Mouse (Mus musculus) G1E (cell line): ENCODE results near the gene Prkcb. TPM values are rescaled to one million over a fixed set of nuclear protein-coding genes. Genes with fewer than 3 reads are reported as not detected.

Source experiments
- ATAC-seq: 2 replicates; pipeline ENCODE4 v1.8.0; 2016; ENCODE audit warnings: mild to moderate bottlenecking; ENCODE audit not compliant: insufficient number of reproducible peaks, poor library complexity, low FRiP score, severe bottlenecking; ENCODE audit errors: extremely low read depth
- DNase-seq: peaks from one replicate; pipeline ENCODE4 v3.0.0; 2012; ENCODE audit warnings: low spot score
- H3K27me3 ChIP-seq: 2 replicates; pipeline ENCODE4 v1.6.1; 2012; ENCODE audit warnings: mild to moderate bottlenecking, low read length, inconsistent platforms; ENCODE audit not compliant: insufficient read depth
- H3K36me3 ChIP-seq: replicated peaks from 2 replicates; pipeline ENCODE3; 2012; ENCODE audit warnings: mild to moderate bottlenecking, inconsistent platforms
- H3K4me1 ChIP-seq: 2 replicates; pipeline ENCODE4 v1.6.1; 2012; ENCODE audit warnings: low read depth, low read length, inconsistent platforms, mixed read lengths; ENCODE audit not compliant: insufficient read depth
- H3K4me3 ChIP-seq: 2 replicates; pipeline ENCODE4 v1.5.1; 2012; ENCODE audit warnings: low read depth, mild to moderate bottlenecking, inconsistent platforms, low read length, moderate library complexity, mixed read lengths
- H3K9me3 ChIP-seq: replicated peaks from 2 replicates; pipeline ENCODE4 v1.6.1; 2012; ENCODE audit warnings: inconsistent platforms
- CTCF ChIP-seq: IDR thresholded peaks from 2 replicates; pipeline ENCODE4 v1.5.1; 2012; ENCODE audit warnings: low read depth, low read length, inconsistent platforms, mixed read lengths
- GATA1 ChIP-seq: IDR thresholded peaks from 2 replicates; pipeline ENCODE4 v1.6.1; 2012; ENCODE audit warnings: borderline replicate concordance, low read length, inconsistent platforms, mixed read lengths
- GATA2 ChIP-seq: IDR thresholded peaks from 2 replicates; pipeline ENCODE4 v1.6.1; 2012; ENCODE audit warnings: low read depth, low read length, inconsistent platforms, borderline replicate concordance
- POLR2AphosphoS5 ChIP-seq: IDR thresholded peaks from 2 replicates; pipeline ENCODE4 v1.6.1; 2012; ENCODE audit warnings: low read depth, low read length, inconsistent platforms; ENCODE audit not compliant: insufficient replicate concordance
- TAL1 ChIP-seq: conservative IDR thresholded peaks from 2 replicates; pipeline ENCODE4 v1.6.1; 2012; ENCODE audit warnings: low read depth, low read length, inconsistent platforms, mixed read lengths
- polyA plus RNA-seq: library from polyadenylated mRNA; stranded (reverse); fragments of >175 nt; gene quantifications from 2 replicates; pipeline ENCODE4 v1.2.3, GENCODE M21; 2012
- total RNA-seq, 2 experiments: library from RNA; stranded (forward) in 1 of 2; stranded (reverse) in 1 of 2; fragments of 200-1000 nt in 1 of 2; fragments of >200 nt in 1 of 2; fragmentation: Nextera tagmentation in 1 of 2; gene quantifications; 2 replicates each; pipeline ENCODE4 v1.2.3; 2014 to 2017

The Prkcb gene
- total and polyA plus RNA-seq, 3 experiments, result 0.55 TPM; not detected in 2

DNA sequence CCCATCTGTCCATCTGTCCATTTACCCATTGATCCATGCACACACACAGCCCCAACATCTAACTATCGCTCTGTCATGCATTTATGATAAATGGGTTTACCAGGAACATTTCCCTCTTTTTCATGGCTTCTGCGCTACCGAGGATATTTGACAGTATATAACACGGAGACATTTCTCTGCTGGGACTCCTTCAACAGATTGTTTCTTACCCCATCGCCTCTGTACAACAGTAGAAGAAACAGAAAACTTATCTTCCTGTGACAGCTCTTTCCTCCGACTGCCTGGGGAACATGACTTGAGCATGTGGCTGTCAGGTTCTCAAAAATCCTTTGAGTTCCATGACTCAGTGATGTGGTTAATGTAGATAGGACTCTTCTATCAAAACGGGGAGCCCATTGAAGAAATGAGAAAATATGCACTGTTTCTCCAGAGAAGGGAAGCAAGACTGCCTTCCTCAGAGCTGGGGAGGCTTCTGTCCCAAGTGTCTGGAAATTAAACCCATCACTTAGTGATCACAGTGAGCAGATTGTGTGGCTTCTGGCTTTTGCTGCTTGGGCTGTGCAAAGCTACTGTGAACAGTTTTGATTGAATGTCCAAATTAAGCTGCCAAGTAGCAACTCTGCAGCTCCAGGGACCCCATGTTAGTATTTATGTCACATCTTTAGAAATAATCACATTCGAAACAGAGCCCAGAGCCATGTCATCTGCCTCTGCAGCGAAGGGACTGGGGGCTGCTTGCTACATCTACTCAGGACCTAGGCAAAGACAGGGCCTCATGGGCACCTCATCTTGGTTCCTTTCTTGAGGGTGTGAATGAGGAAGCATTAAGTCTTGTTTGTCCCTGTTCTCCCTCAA is 211.4 kb downstream of the Prkcb start:
- ATAC-seq (no peak), DNase-seq (no peak)
- H3K4me1 ChIP-seq, result no peaks in the 10 kb centered on the region
- no peaks in the 10 kb centered on the region for H3K36me3 ChIP-seq
- peaks cover 51% of the 10 kb centered on the region for H3K9me3 ChIP-seq
- H3K4me3 ChIP-seq, result no peak overlapping the region
- TF ChIP-seq CTCF (no peak), POLR2AphosphoS5 (no peak), GATA2 (no peak), TAL1 (no peak), GATA1 (no peak)
- no peaks in the 10 kb centered on the region for H3K27me3 ChIP-seq

DNA sequence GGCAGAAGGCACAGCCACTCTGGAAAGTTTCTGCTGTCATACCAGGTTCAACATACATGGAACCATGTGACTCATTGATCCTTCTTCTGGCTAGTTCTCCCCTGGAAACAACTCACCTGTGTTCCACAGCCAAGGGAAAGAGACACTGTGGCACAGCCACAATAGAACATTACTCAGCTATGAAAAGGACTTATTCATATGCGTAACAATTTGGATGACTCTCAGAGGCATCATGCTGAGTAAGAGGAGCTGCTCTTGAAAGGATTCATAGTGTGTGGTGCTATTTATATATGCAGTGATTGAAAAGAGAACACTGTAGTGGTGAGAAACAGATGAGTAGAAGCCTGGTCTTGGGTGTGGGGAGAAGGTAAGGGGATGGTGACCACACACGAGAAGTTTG is 217.9 kb downstream of the Prkcb start:
- no peaks in the 10 kb centered on the region for H3K4me1 ChIP-seq
- TF ChIP-seq CTCF (no peak), TAL1 (no peak), GATA2 (no peak), GATA1 (no peak), POLR2AphosphoS5 (no peak)
- no peak for ATAC-seq
- H3K27me3 ChIP-seq, result no peaks in the 10 kb centered on the region
- peaks cover 53% of the 10 kb centered on the region for H3K9me3 ChIP-seq
- no peaks in the 10 kb centered on the region for H3K36me3 ChIP-seq
- no peak overlapping the region for H3K4me3 ChIP-seq
- no peak for DNase-seq

DNA sequence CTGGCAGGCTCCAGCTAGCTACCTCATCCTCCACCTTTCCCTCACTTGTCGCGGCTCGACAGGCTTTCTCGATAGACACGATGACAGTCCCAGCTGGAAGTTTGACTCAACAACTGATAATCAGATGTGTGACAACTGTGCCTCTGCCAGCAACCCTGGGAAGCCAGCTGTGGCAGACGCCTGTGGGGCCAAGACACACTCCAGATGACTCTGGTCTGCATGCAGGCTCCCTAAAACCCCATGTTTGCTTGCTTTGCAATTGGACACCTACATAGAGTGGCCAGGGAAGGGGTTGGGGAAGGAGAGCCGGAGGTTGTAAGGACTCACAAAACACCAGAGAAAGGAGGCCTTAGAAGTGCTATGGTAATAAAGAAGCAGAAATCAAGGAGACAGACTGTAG is 221.4 kb downstream of the Prkcb start:
- no peak for TF ChIP-seq TAL1
- no peak for TF ChIP-seq GATA2
- TF ChIP-seq GATA1, result no peak
- TF ChIP-seq POLR2AphosphoS5, result no peak
- TF ChIP-seq CTCF, result no peak
- H3K9me3 ChIP-seq, result peaks cover 64% of the 10 kb centered on the region
- ATAC-seq (no peak), DNase-seq (no peak)
- no peaks in the 10 kb centered on the region for H3K36me3 ChIP-seq
- no peak overlapping the region for H3K4me3 ChIP-seq
- no peaks in the 10 kb centered on the region for H3K4me1 ChIP-seq
- no peaks in the 10 kb centered on the region for H3K27me3 ChIP-seq

DNA sequence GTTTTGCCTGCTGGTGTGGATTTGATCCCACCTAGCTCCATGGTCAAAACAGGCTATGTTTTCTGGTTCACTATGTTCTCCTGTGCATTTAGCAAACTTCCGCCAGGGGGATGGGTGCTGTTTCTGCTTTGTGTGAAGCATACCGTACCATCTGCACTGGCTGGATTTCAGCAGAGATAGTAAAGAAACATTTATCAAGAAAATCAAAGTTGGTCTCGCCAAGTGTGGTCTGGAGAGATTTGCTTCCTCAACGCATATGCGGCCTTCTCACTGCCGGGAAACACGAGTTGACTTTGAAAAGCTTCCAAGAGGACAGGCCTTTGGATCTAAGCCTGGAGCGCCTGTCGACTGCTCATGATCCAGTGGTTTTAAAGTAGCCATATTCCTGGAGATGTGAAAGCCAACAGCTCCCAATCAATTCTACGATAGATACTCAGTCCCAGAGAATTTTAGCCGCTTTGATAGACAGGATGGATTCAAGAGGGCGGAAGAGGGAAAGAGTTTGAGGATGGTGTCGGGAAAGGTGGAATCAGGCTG is 223.9 kb downstream of the Prkcb start:
- H3K27me3 ChIP-seq, result no peaks in the 10 kb centered on the region
- H3K4me3 ChIP-seq, result no peak overlapping the region
- DNase-seq (no peak), ATAC-seq (no peak)
- H3K36me3 ChIP-seq, result no peaks in the 10 kb centered on the region
- no peaks in the 10 kb centered on the region for H3K4me1 ChIP-seq
- TF ChIP-seq POLR2AphosphoS5 (no peak), GATA1 (no peak), TAL1 (no peak), CTCF (no peak)
- peaks cover 63% of the 10 kb centered on the region for H3K9me3 ChIP-seq

DNA sequence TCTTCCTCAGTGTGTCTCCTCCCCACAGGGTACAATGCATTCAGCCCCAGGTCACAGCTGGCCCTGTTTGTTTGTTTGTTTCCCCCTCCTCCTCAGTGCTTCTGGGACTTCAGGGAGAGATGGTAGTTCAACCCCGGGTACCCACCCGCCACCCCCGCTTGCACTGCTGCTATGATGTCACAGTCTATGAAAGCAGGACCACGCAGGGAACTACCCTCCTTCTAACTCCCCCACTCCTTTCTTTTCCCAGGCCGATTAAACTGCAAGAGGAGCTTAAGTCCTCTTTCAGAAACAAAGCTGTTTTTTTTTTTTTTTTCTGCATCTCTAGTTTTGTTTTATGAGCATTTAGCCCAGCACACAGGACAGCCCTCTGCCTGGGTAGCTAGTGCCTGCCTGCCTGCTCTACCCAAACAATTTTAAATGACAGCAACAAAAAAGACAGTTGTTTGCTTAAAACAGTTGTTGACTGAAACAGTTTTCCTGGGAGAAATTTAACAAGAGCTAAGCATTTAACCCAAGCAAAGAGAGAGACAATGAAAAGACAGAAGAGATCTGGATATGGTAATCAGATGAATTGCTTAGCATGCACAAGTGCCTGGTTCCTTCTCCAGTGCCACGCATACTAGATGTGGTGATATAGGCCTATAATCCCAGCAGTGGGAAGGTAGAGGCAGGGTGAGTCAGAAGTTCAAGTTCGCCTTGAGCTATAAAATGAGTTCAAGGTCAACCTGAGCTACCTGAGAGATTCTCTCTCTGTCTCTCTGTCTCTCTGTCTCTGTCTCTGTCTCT is 232.5 kb downstream of the Prkcb start:
- Histone ChIP-seq H3K4me1 (no peaks in the 10 kb centered on the region), H3K4me3 (no peak overlapping the region), H3K36me3 (no peaks in the 10 kb centered on the region), H3K27me3 (no peaks in the 10 kb centered on the region), H3K9me3 (peaks cover 67% of the 10 kb centered on the region)
- ATAC-seq (no peak), DNase-seq (no peak)
- no peak for TF ChIP-seq POLR2AphosphoS5
- TF ChIP-seq GATA1, result no peak

DNA sequence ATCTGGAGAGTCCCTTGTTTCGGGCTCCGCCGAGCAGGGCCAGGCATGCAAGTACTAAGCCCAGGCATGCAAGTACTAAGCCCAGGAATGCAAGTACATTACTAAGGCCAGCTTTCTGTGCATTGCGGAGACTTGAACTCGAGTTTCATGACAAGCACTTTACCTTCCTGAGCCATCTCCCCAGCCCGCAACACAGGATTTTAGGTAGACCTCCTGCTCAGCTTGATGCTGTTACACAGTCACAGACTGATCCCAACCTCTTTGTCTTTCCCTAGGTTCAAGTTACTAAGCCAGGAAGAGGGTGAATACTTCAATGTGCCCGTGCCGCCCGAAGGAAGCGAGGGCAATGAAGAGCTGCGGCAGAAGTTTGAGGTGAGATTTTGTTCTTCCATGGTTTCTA is 239.7 kb downstream of the Prkcb start:
- no peaks in the 10 kb centered on the region for H3K27me3 ChIP-seq
- H3K4me1 ChIP-seq, result no peaks in the 10 kb centered on the region
- H3K36me3 ChIP-seq, result no peaks in the 10 kb centered on the region
- no peak overlapping the region for H3K4me3 ChIP-seq
- peaks cover 68% of the 10 kb centered on the region for H3K9me3 ChIP-seq
- ATAC-seq (no peak), DNase-seq (no peak)
- TF ChIP-seq POLR2AphosphoS5 (no peak), CTCF (no peak), GATA1 (no peak), TAL1 (no peak), GATA2 (no peak)
